Mouse (Mus musculus): ENCODE data around the gene Pla2g6.

Pla2g6 gene

DNA sequence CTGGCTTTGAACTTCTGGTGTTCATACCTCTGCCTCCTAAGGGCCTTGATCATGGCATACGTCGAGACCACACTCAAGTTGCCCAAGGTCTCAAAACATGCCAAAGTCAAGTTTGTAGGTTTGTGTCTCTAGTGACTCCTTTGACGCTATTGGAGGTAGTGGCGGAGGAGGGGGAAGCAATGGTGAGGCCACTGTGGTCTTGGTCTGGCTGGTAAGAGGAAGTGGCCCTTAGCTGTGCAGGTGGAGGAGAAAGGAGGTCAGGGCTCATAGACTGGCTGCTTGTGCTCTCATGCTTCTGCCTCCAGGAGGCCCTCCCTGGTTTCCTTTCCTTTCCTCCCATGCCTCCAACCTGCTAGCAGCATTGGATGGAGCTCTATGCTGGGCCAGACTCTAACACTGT lies 22.7 kb upstream of the Pla2g6 start:
- no peak for DNase-seq (ENCODE audit: low spot score in 2 of 2)

GRCm38 (mm10) chr15:79348651-79349050 lies 20.5 kb upstream of the Pla2g6 start:
- no peak for DNase-seq (ENCODE audit: low spot score in 2 of 2)

- DNase-seq (ENCODE audit: low spot score in 2 of 2): peak in 1 of 2 experiments; percentile 34
Measured at GRCm38 (mm10) chr15:79347845-79348506, 19.8 kb upstream of the Pla2g6 start.

DNA sequence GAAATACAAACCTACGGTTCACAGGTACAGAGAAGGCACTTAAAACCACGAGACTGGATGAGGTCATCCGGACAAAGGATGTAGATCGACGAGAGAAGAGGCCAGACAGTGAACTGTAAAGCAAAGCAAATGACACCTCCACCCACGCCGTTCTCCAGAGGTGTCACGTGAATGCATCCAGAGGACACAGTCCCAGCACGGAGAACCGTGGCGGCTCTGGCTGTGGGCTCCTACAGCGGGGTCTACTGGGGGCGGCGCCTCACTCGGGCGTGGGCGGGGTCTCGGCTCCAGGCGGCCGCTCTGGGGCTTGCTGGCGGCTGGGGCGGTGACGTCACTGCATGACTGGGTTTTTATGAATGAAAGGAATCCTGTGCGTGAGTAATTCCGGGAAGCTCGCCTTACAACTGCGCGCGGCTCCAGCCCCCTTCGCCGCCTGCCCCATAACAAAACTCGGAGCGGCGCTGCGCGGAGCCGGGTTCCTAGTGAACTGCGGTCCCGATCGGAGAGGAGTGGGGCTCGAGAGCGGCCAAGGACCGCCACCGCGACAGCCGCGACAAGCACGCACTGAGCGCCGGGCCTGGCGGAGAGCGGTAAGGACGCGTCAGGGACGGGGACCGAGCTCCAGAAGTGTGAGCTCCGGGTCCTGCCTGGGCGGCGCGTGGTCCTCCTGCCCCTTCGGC lies 19.1 kb upstream of the Pla2g6 start:
- DNase-seq (ENCODE audit: low spot score in 2 of 2): peak; percentile 85 to 91

DNA sequence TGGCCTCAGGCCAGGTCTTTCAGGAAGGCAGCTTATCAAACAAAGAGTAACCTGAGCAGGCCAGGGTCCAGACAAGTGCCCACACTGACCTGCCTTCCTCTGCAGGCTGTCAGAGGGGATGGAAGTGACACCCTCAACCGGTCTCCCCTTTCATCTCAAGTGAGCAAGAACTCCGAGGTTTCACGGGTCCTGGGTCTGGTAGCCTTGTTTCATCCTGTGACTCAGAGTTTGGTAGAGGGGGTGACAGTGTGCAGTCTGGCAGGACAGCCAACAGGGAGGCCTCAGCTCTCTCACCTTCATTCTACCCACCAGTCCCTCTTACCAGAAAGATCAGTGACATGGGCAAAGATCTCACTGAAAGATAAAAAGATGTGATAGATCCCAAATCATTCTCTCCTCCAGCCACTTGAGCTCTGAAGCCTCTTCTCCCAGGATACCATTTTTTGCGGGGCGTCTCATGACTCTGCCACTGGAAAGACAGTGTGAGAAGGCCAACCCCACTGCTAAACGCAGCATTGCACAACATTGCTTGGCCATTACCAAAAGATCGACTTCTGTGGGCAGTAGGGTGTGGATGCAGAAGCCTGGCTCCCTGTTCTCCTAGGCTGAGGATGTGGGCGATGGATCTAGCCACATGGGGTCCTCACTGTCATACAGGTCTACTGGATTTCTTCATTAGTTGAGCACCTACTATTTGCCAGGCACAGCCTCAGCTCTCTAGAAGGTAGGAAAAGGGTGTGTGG lies 18.0 kb upstream of the Pla2g6 start, which contains the start of gene Maff:
Gene Maff (plus strand): TSS at position 571 of the 743 bp plus-strand sequence.
- DNase-seq (ENCODE audit: low spot score in 2 of 2): no peak

DNA sequence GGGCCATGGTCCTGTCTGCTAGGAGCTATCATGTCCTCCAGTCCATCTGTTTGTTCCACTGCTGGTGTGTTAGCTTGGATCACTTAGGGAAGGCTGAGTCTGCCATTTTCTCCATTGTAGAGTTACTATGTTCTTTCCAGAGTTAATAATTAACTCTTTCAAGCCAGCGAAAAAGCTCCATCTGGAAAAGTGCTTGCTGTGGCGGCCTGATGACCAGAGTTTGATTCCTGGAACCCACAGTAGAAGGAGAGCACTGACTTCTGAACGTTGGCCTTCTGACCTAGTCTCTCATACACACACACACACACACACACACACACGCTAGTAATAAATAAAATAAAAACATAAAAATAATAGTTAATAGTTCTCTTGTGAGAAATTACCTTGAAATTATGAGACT lies 16.4 kb upstream of the Pla2g6 start:
- no peak for DNase-seq (ENCODE audit: low spot score in 2 of 2)

DNA sequence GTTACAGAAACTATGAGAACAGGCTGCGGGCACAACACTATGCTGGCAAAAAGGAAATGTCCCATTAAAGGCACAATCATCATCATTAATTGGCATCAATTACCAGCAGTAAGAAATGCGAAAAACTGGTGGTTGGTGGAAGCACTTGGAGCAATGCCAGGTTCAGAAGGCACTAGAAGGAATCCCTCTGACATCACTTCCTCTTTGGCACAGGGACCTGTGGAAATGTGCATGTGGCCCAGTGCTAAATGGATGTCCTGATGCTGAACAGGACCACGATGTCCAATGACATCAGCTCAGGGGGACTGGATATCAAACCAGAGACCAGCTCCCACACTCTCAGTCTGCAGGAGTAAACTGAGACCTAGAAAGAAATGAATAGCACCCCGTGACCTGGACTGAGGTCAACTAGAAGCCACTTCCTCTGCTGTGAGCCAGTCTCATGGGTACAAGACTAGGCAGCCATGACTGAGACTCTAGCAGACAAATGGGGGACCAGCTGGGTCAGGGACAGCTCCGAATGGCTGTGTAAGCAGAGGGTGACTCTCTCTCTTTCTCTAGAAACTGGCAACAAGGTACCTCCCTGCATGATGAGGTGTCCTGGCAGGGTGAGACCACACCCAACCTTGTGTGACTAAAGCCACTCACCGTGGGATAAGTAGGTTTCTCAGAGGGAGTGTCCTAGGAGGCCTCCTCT lies 14.6 kb upstream of the Pla2g6 start:
- no peak for DNase-seq (ENCODE audit: low spot score in 2 of 2)

DNA sequence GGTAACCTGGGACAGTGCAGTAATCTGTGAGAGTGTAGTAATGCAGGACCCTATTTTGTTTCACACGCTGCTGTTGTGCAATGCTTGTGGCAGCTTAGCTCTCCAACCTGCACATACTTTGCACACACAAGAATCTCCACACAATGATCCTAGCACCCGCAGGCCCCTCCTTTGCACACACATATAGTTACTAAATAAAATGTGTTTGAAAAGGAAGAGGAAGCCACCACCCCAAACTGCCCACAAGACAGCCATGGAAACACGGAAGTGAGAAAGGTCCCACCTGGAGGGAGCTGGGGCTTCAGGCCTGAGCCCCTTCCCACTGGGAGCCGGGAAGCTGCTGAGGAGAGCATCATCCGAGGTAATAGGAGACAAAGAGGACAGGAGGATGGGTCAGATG lies 10.8 kb upstream of the Pla2g6 start:
- DNase-seq (ENCODE audit: low spot score in 2 of 2): no peak

DNA sequence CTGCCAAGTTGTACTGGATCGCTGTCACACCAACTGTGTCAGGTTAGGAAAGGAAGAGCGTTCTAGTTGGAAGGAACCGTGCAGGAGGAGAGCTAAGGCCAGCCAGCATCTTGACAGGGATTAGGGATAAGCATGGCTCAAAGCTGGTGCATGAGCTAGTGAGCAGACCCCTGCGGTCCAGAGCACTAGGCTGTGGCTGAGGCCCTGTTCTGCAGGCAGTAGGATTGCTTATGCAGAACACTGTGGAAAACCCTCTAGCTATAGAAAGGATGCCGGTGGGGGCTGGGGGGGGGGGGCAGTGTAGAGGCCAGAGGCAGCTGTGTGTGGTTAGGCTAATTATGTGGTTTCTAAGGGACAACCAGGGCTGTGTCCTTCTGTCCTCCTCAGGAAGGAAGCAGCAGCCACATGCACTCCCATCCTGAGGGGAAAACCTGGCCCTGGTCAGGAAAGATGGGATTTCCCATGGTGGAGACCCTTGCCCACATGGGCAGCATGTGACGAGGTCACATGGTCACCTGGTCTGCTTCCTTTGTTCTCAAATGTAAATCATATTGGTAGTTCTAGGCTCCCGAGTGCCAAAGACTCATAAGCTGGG lies 7.0 kb upstream of the Pla2g6 start:
- no peak for DNase-seq (ENCODE audit: low spot score in 2 of 2)

DNA sequence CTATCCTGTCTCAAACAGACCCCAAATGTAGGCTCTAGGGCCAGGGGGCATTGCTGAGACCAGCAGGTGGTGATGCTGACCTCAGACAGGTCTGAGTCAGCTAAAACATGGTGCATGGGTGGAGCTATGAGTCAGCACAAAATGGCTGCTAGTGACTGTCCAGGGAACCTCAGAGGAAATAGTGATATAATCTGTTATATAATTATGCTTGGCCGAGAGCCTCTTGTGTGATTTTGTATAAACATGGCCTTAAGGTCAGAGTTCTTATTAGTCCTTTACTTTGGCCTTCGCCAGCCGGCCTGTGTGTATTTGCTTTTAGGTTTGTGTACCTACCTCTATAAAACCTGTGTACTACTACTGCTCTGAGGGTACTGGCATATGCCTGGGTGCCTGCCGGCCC lies 5.2 kb upstream of the Pla2g6 start:
- no peak for DNase-seq (ENCODE audit: low spot score in 2 of 2)

DNA sequence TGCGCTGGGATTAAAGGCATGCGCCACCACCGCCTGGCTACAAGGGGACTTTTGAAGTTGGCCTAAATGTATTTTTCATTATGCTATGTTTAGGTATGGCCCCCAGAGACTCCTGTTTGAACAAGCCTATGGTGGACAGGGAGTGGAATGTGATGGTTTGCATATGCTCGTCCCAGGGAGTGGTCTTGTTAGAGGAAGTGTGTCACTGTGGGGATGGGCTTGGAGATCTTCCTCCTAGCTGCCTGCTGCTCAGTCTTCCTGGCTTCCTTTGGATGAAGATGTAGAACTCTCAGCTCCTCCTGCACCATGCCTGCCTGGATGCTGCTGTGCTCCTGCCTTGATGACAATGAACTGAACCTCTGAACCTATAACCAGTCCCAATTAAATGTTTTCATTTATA lies 2.3 kb upstream of the Pla2g6 start:
- DNase-seq (ENCODE audit: low spot score in 2 of 2): no peak

- no peak for DNase-seq (ENCODE audit: low spot score in 2 of 2)
Measured at GRCm38 (mm10) chr15:79329979-79330363, 1.8 kb upstream of the Pla2g6 start.

GRCm38 (mm10) chr15:79329346-79329978 lies 1.3 kb upstream of the Pla2g6 start:
- DNase-seq (ENCODE audit: low spot score in 2 of 2): no peak

DNA sequence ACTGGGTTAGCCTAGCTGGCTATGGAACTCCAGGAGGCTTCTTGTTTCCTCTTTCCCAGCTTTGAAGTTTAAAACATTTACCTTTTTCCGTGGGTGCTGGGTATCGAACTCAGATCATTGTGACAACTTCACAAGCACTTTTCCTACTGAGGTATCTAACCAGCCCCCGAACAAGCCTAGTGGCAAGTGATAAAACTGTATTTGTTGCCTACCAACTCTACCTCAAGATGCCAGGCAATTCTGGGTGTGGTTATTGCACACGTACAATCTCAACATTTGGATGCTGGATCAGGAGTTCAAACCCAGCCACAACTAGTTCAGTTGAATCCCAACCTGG lies 717 bp upstream of the Pla2g6 start:
- no peak for DNase-seq (ENCODE audit: low spot score in 2 of 2)

GRCm38 (mm10) chr15:79326971-79327961 lies 924 bp downstream of the Pla2g6 start:
- DNase-seq (ENCODE audit: low spot score in 2 of 2): peak; percentile 26 to 40

DNA sequence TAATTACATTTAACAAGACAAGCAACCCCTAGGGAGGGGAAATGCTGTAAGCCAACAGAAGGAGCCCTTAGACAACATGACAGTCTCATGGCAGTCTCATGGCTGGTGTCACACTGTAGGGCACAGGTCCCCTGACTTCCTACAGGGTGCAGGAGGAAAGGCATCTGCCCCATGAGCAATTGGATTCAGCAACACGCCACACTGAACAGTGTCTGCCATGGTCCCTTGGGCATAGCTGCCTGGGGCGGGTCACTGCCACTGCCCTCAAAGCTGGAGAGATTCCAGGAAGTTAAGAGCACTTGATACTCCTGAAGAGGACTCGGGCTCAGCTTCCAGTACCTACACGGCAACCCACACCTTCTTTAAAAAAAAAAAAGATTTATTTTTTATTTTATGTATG lies 1.9 kb downstream of the Pla2g6 start:
- DNase-seq (ENCODE audit: low spot score in 2 of 2): no peak

DNA sequence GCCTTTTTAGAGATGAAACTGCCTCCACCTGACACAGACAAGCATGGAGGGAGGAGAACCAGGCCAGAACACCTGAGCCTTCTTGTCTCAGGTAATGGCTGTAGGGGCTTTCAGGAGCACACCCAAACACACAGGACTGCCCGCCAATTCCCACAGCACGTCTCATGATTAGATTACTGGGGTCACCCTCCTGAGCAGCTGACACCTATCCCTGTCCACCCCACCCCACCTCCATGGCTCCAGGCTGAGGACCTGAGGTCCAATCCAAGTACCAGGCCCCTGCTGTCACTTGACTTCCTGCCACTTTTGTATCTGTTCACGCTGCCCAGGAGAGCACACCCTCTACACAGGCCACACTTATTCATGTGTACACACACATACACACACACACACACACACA lies 2.4 kb downstream of the Pla2g6 start:
- no peak for DNase-seq (ENCODE audit: low spot score in 2 of 2)

- no peak for DNase-seq (ENCODE audit: low spot score in 2 of 2)
Measured at GRCm38 (mm10) chr15:79324373-79324772, 3.8 kb downstream of the Pla2g6 start.

GRCm38 (mm10) chr15:79323791-79324155 lies 4.4 kb downstream of the Pla2g6 start:
- DNase-seq (ENCODE audit: low spot score in 2 of 2): no peak

Data from right cerebral cortex, adult 2 months (tissue).